Mouse (Mus musculus): Measurements from ENCODE around the gene Zfyve28.

DNA sequence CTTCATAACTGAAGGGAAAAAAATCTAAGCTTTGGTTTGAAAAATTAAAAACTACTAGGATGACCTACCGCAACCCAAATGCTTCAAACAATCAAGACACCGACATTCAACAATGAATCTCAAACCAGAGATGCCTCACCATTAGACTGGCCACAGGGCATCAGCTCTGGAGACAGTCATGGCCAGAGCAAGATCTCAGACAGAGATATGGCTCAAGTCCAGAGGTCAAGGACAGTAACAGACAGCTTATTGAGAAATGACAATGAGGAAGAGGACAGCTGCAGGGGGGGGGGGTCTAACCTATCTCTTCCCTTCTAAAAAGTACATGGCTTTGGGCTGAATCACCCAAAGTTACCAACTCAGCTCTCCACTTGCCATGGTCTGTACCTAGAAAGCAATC lies 3.0 kb downstream of the Zfyve28 start:
- TF ChIP-seq CTCF (IDR thresholded peaks at IDR 0.05; ENCODE audit: low read depth) (no peak), EP300 (IDR thresholded peaks at IDR 0.05; ENCODE audit: low read depth) (no peak)

All from heart, postnatal 0 days (tissue).